ENCODE assay signal across 9 mouse cellular contexts in genomic region chr1:52146214-52146970, GRCm38 (mm10). TPM values are rescaled to one million over a fixed set of nuclear protein-coding genes. Genes with fewer than 3 reads are reported as not detected.
DNase-seq lines count a peak whose midpoint lies in the region; ATAC-seq and TF ChIP-seq lines count a peak whose summit lies in the region.
"Had no signal": no experiment of that assay in that cellular context is flagged by ENCODE, and none has a peak within 500 bp of the region (broad histone marks: within the 10 kb centered on the region; RNA-seq: fewer than 3 reads in every experiment).

No protein-coding gene starts in this region.

- H3K4me1 ChIP-seq in heart, postnatal 0 days (ENCODE audit: control insufficient read depth, insufficient read depth): peaks cover 34% of the 10 kb centered on the region

- H3K4me3 ChIP-seq in heart, postnatal 0 days (ENCODE audit: low read depth, low read length): no peak overlapping the region
- H3K4me3 ChIP-seq: liver, embryonic 15.5 days had no signal

- no peaks in the 10 kb centered on the region for H3K9me3 ChIP-seq in heart, postnatal 0 days (replicated peaks; ENCODE audit: control insufficient read depth, low read length)
- H3K9me3 ChIP-seq: liver, embryonic 15.5 days had no signal

- H3K4me2 ChIP-seq in heart, postnatal 0 days (ENCODE audit: low read depth, low read length): no peak overlapping the region
- H3K4me2 ChIP-seq: liver, embryonic 15.5 days had no signal

- peak; percentile 57 for ATAC-seq in heart, postnatal 0 days (ENCODE audit: insufficient read depth, low read depth)
- peak; percentile 58 for ATAC-seq in megakaryocyte, adult 5-6 weeks (ENCODE audit: poor library complexity, severe bottlenecking)

- H3K27me3 ChIP-seq in heart, postnatal 0 days (ENCODE audit: control insufficient read depth, insufficient read depth, low read length): no peaks in the 10 kb centered on the region
- H3K27me3 ChIP-seq: liver, embryonic 15.5 days had no signal

- no peak overlapping the region for H3K27ac ChIP-seq in heart, postnatal 0 days (ENCODE audit: low read depth)
- H3K27ac ChIP-seq: liver, embryonic 15.5 days had no signal

- peak; percentile 85 for TF ChIP-seq CTCF in heart, postnatal 0 days (IDR thresholded peaks at IDR 0.05; ENCODE audit: low read depth)

- no peak overlapping the region for H3K9ac ChIP-seq in heart, postnatal 0 days (replicated peaks; ENCODE audit: low read depth, low read length)
- H3K9ac ChIP-seq: liver, embryonic 15.5 days had no signal

- TF ChIP-seq EP300 in heart, postnatal 0 days (IDR thresholded peaks at IDR 0.05; ENCODE audit: low read depth): no peak

- intact Hi-C loops in heart, postnatal 25 days (cut with DNase I): loop anchor here (1.0 to 2.0 kb wide), 2 partner anchors 121 to 156 kb away; no protein-coding TSS in a partner anchor

- 50% methylated on average over 12 of the region's 12 CpGs for WGBS in heart, postnatal 0 days

- peak; percentile 82 for DNase-seq in heart, adult 11 months
- DNase-seq in heart, postnatal 25 days (ENCODE audit: low spot score): no peak
- DNase-seq in NIH3T3 (ENCODE audit: low read depth): peak; percentile 80
- DNase-seq in cerebellum, postnatal 25 days: peak; percentile 68 to 83
- DNase-seq in heart, postnatal 0 days (ENCODE audit: low spot score): peak; percentile 80
- DNase-seq in kidney, postnatal 25 days: peak; percentile 69 to 72
- DNase-seq in skeletal muscle tissue, adult 2 months (ENCODE audit: low read depth, low spot score): peak; percentile 63

- H3K36me3 ChIP-seq in heart, postnatal 0 days (replicated peaks; ENCODE audit: control insufficient read depth, insufficient read depth, low read length): peaks cover 61% of the 10 kb centered on the region

RNA-seq across cellular contexts. Expression of gene Stat1, which starts 27.2 kb away (rescaled TPM):
- 10 to 100 TPM; 24.7 to 26.8 TPM for total RNA-seq in heart, postnatal 25 days (2021)
- total RNA-seq in heart, postnatal 0 days (2014; rRNA removed; ENCODE audit: low replicate concordance): 55.1 and 70.0 TPM in 2 replicates
- 22.3 and 23.0 TPM in 2 replicates for polyA plus RNA-seq in heart, postnatal 0 days (2015; fragmentation: Nextera tagmentation; extraction: Ambion mirVana)
- total RNA-seq in megakaryocyte, adult 5-6 weeks (2015): 137 and 153 TPM in 2 replicates
- 137 and 148 TPM in 2 replicates for total RNA-seq in megakaryocyte, adult 5-6 weeks (2017)
